Mouse (Mus musculus): Measurements from ENCODE around the gene Uts2b.
"Not testable (repeated sequence)": the region's sequence is repeated elsewhere in the genome, so short reads cannot be mapped to it uniquely, and the experiment has no call there.

Uts2b gene

GRCm38 (mm10) chr16:27375318-27375717, 5.3 kb upstream of the Uts2b start:
- DNase-seq (ENCODE audit: low spot score), result no peak

GRCm38 (mm10) chr16:27374139-27374538, 4.1 kb upstream of the Uts2b start:
- DNase-seq (ENCODE audit: low spot score), result no peak

GRCm38 (mm10) chr16:27370700-27371099, 661 bp upstream of the Uts2b start:
- DNase-seq (ENCODE audit: low spot score), result no peak

GRCm38 (mm10) chr16:27360059-27360458, 10.0 kb downstream of the Uts2b start:
- DNase-seq (ENCODE audit: low spot score), result no peak

- no peak for DNase-seq (ENCODE audit: low spot score)
Observed at GRCm38 (mm10) chr16:27354464-27354863, 15.6 kb downstream of the Uts2b start.

GRCm38 (mm10) chr16:27349878-27350532, 20.0 kb downstream of the Uts2b start:
- no peak for DNase-seq (ENCODE audit: low spot score)

- DNase-seq (ENCODE audit: low spot score), result no peak
Observed at GRCm38 (mm10) chr16:27349235-27349634, 20.8 kb downstream of the Uts2b start.

- no peak for DNase-seq (ENCODE audit: low spot score)
Observed at GRCm38 (mm10) chr16:27348359-27348758, 21.7 kb downstream of the Uts2b start.

- DNase-seq (ENCODE audit: low spot score), result no peak
Observed at GRCm38 (mm10) chr16:27347521-27347920, 22.5 kb downstream of the Uts2b start.

- no peak for DNase-seq (ENCODE audit: low spot score)
Observed at GRCm38 (mm10) chr16:27326463-27326862, 43.6 kb downstream of the Uts2b start.

- DNase-seq (ENCODE audit: low spot score), result no peak
Observed at GRCm38 (mm10) chr16:27322047-27322446, 48.0 kb downstream of the Uts2b start.

GRCm38 (mm10) chr16:27319099-27319498, 50.9 kb downstream of the Uts2b start:
- DNase-seq (ENCODE audit: low spot score), result no peak

GRCm38 (mm10) chr16:27307189-27307588, 62.9 kb downstream of the Uts2b start, which contains the start of gene Ostn:
Gene Ostn, plus strand, starts transcription at chr16:27307489.
- DNase-seq (ENCODE audit: low spot score), result not testable (repeated sequence)
